Mouse (Mus musculus): ENCODE data around the gene Ggt6.
A peak's percentile ranks its signal among the peaks of the same experiment; 100 is the strongest.

Gene Ggt6

GRCm38 (mm10) chr11:72440965-72441664 lies 5.8 kb downstream of the Ggt6 start, which contains the start of gene Mybbp1a:
TSS of gene Mybbp1a (plus strand) at chr11:72441355.
- DNase-seq: peak; percentile 99

- DNase-seq: no peak
These were observed 11.2 kb downstream of the Ggt6 start for GRCm38 (mm10) chr11:72446311-72447105.

- no peak for DNase-seq
These were observed 12.1 kb downstream of the Ggt6 start for GRCm38 (mm10) chr11:72447475-72447874.

DNA sequence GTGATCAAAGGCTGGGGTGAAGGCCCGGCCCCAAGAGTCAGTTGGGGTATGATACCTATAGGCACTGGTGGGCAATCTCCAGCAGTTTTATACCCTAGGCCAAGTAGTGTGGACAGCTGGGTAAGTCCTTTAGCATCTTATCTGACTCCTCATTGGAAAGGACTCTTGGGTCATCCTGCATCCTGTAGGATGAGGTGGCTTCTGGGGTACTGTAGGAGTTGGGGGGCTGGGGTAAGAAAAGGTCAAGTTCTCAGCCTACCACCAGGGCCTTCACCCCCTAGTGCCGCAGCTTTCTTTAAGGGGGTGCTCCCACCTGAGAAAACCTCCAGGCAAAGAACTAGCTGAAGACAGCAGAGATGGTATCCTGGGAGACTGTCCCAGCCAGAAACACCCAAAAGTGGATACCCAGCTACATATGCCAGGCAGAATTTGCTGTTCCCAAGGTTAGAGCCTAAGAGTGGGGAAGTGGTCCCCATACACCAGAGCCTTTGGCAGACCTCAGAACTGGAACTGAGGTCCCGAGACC lies 16.9 kb downstream of the Ggt6 start:
- DNase-seq: no peak

- DNase-seq: no peak
These were observed 18.0 kb downstream of the Ggt6 start for GRCm38 (mm10) chr11:72453105-72453953.

GRCm38 (mm10) chr11:72455694-72456093 lies 20.4 kb downstream of the Ggt6 start:
- no peak for DNase-seq

DNA sequence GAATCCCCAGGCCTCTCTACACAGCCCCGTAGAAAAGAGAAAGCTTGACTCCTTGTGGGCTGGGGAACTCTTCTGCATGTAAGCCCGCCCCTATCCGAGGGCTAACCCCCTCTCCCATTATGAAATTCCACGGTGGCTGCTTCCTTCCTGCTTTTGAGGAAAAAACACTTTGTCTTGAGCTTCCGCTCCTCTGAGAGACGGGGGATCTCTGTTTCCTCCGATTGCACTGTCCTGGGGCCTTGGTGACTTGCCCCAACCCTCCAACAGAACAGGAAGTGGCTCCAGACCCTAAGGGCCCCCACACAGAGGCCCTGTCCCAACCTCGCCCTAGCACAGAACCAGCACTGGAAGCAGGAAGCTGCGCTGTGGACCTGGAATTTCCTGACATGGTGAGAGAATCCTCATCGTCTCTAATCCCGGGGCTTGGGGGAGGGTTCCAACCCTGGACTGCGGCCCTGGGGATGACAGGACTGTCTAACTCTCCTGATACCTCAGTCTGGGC lies 22.7 kb downstream of the Ggt6 start:
- no peak for DNase-seq

DNA sequence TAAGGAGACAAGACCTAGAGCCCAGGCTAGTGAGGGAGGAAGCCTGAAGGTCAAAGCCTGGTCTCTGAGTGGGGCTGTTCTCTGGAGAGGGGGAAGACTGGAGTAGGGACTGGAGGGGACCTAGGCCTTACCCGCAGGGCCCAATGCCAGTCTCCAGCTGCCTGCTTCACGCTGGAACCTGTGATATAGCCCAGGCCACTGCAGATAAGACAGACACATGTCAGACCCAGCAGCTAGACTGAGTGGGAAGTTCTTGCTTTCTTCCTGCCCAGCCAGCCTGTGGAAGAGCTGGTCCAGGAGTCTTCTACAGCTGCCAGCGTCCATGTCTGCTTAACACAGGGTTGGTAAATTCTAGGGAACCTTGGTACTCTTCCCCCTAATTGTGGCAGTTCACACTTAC lies 23.2 kb downstream of the Ggt6 start:
- no peak for DNase-seq

- no peak for DNase-seq
These were observed 26.2 kb downstream of the Ggt6 start for GRCm38 (mm10) chr11:72461500-72461981.

DNA sequence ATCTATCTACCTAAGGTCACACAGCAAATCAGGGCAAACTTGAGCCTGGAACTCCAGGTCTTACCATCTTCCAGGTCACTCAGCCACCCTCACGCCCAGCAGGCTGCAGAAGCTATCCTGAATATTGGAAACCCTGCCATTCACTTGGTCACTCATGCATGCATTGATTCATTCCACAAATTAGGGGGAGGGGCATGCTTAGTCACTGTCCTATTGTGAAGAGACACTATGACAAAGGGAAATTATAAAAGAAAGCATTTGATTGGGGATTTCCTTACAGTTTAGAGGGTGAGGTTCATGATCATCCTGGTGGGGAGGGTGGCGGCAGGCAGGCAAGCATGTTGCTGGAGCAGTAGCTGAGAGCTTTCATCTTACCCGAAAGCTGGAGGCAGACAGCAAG lies 29.5 kb downstream of the Ggt6 start:
- no peak for DNase-seq

DNA sequence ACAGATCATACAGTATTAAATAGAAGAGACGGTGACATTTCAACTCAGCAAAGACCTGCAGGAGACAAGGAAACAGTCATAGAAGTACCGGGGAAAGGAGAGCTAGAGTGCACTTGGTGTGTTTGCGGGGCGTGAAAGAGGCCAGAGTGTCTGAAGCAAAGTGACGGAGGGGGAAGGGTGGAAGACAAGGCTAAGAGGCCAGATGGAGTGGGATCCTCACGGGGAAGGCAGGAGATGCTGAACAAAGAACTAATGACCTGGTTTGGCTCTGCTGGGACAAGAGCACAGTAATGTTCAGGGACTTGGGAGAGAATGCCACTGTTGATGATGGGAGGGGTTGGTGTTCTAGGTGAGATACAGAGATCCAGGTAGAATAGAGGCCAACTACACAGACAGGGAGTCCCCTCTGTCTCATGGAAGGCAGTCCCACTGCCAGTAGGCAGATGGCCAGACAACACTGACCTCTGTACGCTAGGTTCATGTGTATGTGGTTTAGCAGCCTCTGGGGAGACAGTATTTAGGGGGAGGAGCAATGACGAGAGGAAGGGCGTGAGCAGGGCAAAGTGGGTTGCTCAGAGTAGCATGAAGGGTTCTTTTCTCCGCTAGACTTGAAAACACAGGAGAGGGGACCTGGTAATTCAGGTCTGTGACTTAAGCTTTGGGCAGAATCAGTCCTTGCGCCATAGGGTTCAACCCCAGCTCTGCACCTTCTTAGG lies 30.8 kb downstream of the Ggt6 start:
- no peak for DNase-seq

DNA sequence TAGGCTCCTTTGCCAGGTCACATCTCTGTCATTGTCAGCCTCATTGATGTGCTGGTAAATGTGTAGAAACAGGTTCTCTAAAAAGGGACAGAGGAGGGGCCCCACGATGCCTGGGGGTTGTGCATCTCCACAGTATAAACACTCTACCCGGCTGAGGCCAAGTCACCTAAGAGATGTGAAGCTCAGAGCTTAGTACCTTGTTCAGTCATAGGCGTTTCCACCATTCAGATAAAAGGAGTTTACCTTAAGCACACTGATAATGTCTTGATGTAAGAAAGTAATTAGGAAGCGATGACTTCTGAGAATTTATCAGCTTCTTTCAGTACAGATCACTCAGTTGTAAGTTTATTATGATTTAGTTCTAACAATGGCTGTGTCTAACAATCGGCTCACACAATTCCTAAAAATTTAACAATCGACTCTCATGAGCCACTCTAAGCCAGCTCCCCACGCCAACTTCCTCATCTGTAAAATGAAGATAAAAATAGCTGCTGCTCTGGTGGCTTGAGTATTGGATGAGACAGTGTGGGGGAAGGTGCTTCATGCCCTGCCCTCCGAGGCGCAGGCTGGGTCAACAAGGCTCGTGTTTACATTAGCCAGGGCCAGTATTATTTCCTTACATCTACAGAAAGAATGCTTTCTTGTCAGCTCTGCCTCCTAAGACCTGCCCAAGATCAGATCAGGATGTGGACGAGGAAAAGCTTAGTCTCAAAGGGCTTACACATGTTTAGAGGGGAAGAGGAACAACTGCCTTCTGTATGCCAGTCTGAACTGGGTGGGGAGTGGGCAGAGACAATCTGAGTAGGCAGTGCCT lies 31.6 kb downstream of the Ggt6 start:
- DNase-seq: no peak

- DNase-seq: no peak
These were observed 33.2 kb downstream of the Ggt6 start for GRCm38 (mm10) chr11:72468525-72468924.

- DNase-seq: no peak
These were observed 33.9 kb downstream of the Ggt6 start for GRCm38 (mm10) chr11:72469217-72469616.

- DNase-seq: no peak
These were observed 34.7 kb downstream of the Ggt6 start for GRCm38 (mm10) chr11:72470004-72470403.

GRCm38 (mm10) chr11:72471381-72471780 lies 36.1 kb downstream of the Ggt6 start:
- no peak for DNase-seq

GRCm38 (mm10) chr11:72473540-72473939 lies 38.2 kb downstream of the Ggt6 start:
- DNase-seq: no peak

GRCm38 (mm10) chr11:72474926-72475325 lies 39.6 kb downstream of the Ggt6 start:
- DNase-seq: no peak

GRCm38 (mm10) chr11:72475408-72475807 lies 40.1 kb downstream of the Ggt6 start:
- no peak for DNase-seq

DNA sequence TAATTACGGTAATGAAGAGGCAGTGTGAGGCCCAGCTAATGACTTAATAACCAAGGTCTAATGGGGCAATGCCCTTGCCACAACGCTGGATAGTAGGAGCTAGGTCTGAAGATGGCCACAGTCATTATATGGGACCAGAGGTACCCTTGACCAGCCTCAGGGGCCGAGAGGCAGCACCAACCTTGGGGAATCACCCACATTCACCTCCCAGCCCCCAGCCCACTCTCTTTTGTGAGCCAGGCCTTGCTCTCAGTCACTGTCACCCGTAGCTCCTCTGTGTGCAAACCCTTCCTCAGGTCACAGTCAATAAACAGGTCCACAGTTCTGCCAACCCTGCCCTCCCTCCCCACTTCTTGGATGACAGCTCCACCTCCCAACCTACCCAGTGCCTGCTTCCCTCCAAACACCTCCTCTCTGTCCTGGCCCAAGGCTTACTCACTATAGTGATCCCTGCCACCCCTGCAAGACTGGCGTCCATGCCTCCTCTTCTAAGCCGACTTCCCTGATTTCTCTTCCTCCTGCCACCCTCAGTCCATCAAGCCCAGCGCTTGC lies 40.8 kb downstream of the Ggt6 start:
- no peak for DNase-seq

- no peak for DNase-seq
These were observed 41.9 kb downstream of the Ggt6 start for GRCm38 (mm10) chr11:72477182-72477581.

Measured in cerebellum, adult 8-10 months (tissue).